ENCODE assay signal across 9 mouse cellular contexts in the genomic region with DNA sequence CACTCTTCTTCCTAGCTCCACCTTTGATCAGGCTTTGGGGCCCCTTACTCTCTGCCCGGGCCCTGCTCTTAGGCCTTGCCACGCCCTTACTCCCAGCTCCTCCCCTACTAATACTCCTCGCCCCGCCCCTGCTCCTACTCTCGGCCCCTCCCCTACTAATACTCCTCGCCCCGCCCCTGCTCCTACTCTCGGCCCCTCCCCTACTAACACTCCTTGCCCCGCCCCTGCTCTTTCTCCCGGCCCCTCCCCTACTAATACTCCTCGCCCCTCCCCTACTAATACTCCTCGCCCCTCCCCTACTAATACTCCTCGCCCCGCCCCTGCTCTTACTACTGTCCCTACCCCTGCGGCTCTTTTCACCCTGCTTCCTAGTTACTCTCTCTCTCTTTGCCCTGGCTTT. TPM values are rescaled to one million over a fixed set of nuclear protein-coding genes. Genes with fewer than 3 reads are reported as not detected.
DNase-seq lines count a peak whose midpoint lies in the region; ATAC-seq and TF ChIP-seq lines count a peak whose summit lies in the region.
"Not testable (repeated sequence)": the region's sequence is repeated elsewhere in the genome, so short reads cannot be mapped to it uniquely, and the experiment has no call there.
"Had no signal": no experiment of that assay in that cellular context is flagged by ENCODE, and none has a peak within 500 bp of the region (broad histone marks: within the 10 kb centered on the region; RNA-seq: fewer than 3 reads in every experiment).

No protein-coding gene starts in this region.

- H3K4me3 ChIP-seq in ES-Bruce4 (ENCODE audit: low read depth, low read length): peak overlapping the region; percentile 67
- H3K4me3 ChIP-seq in gastrocnemius, adult 2 months: peak overlapping the region; percentile 79
- peak overlapping the region; percentile 32 for H3K4me3 ChIP-seq in hindbrain, embryonic 12.5 days
- peak overlapping the region; percentile 38 for H3K4me3 ChIP-seq in left cerebral cortex, adult 2 months
- peak overlapping the region; percentile 48 for H3K4me3 ChIP-seq in lung, embryonic 16.5 days (ENCODE audit: low read length)
- peak overlapping the region; percentile 34 for H3K4me3 ChIP-seq in neural tube, embryonic 13.5 days

- not testable (repeated sequence) for H3K9me3 ChIP-seq in ES-Bruce4 (replicated peaks; ENCODE audit: control insufficient read depth, insufficient read depth, low read length, poor library complexity, severe bottlenecking); hindbrain, embryonic 12.5 days (replicated peaks); lung, embryonic 16.5 days (ENCODE audit: control insufficient read depth, low read length); neural tube, embryonic 13.5 days

- not testable (repeated sequence) for TF ChIP-seq POLR2A in ES-Bruce4 (IDR thresholded peaks at IDR 0.05; ENCODE audit: insufficient read depth, low read length)

- peak overlapping the region; percentile 45 for H3K4me2 ChIP-seq in hindbrain, embryonic 12.5 days (replicated peaks)
- peak overlapping the region; percentile 57 for H3K4me2 ChIP-seq in lung, embryonic 16.5 days (ENCODE audit: low read depth, low read length)
- peak overlapping the region; percentile 55 for H3K4me2 ChIP-seq in neural tube, embryonic 13.5 days

- 17% methylated on average over 13 of the region's 15 CpGs for WGBS in hindbrain, embryonic 12.5 days
- WGBS in lung, embryonic 16.5 days: 18% methylated on average over 15 of the region's 15 CpGs
- WGBS in neural tube, embryonic 13.5 days: 27% methylated on average over 15 of the region's 15 CpGs

- TF ChIP-seq CTCF in ES-Bruce4 (IDR thresholded peaks at IDR 0.05; ENCODE audit: low read depth, low read length); gastrocnemius, adult 2 months (IDR thresholded peaks at IDR 0.05); left cerebral cortex, adult 2 months (IDR thresholded peaks at IDR 0.05): not testable (repeated sequence)

- 0 out of 2 replicates have a peak overlapping the region, but pooled peaks have one; percentile 12 for H3K9ac ChIP-seq in ES-Bruce4 (ENCODE audit: low read depth, poor library complexity, severe bottlenecking)
- H3K9ac ChIP-seq in hindbrain, embryonic 12.5 days; neural tube, embryonic 13.5 days: not testable (repeated sequence)
- H3K9ac ChIP-seq in lung, embryonic 16.5 days (ENCODE audit: low read length): peak overlapping the region; percentile 42

- H3K4me1 ChIP-seq in ES-Bruce4 (ENCODE audit: control insufficient read depth, insufficient read depth, low read length); hindbrain, embryonic 12.5 days; lung, embryonic 16.5 days (replicated peaks; ENCODE audit: control insufficient read depth, insufficient read depth, low read length): not testable (repeated sequence)
- H3K4me1 ChIP-seq in neural tube, embryonic 13.5 days (replicated peaks): peaks cover 24% of the 10 kb centered on the region

- H3K27ac ChIP-seq in ES-Bruce4 (ENCODE audit: insufficient read depth, low read length): peak overlapping the region; percentile 79
- H3K27ac ChIP-seq in gastrocnemius, adult 2 months: peak overlapping the region; percentile 90
- not testable (repeated sequence) for H3K27ac ChIP-seq in hindbrain, embryonic 12.5 days; left cerebral cortex, adult 2 months; neural tube, embryonic 13.5 days (replicated peaks)
- peak overlapping the region; percentile 94 for H3K27ac ChIP-seq in lung, embryonic 16.5 days (ENCODE audit: low read length)

- DNase-seq in gastrocnemius, adult 2 months: peak; percentile 70
- DNase-seq in left cerebral cortex, adult 2 months (ENCODE audit: extremely low spot score in 1 of 2, low spot score in 2 of 2): not testable (repeated sequence)
- DNase-seq in testis, postnatal 10 days (ENCODE audit: low spot score): peak; percentile 82

- peak; percentile 57; the same call in 1 of the 2 replicates for ATAC-seq in common myeloid progenitor, adult 5-6 weeks (replicated peaks; ENCODE audit: low read depth, poor library complexity, severe bottlenecking)
- ATAC-seq in hindbrain, embryonic 12.5 days (ENCODE audit: low FRiP score); neural tube, embryonic 13.5 days (ENCODE audit: low read depth): not testable (repeated sequence)
- ATAC-seq in lung, embryonic 16.5 days (ENCODE audit: low read depth): peak; percentile 49

- H3K27me3 ChIP-seq in ES-Bruce4 (ENCODE audit: control insufficient read depth, insufficient read depth, low read length, poor library complexity, severe bottlenecking); lung, embryonic 16.5 days (ENCODE audit: control insufficient read depth, insufficient read depth, low read depth, low read length): not testable (repeated sequence)
- H3K27me3 ChIP-seq in hindbrain, embryonic 12.5 days: peaks cover 17% of the 10 kb centered on the region
- H3K27me3 ChIP-seq in neural tube, embryonic 13.5 days: peaks cover 17% of the 10 kb centered on the region

- intact Hi-C loops in gastrocnemius, adult 2 months (cut with DNase I); left cerebral cortex, adult 2 months (cut with DNase I): not testable (repeated sequence)

- not testable (repeated sequence) for H3K36me3 ChIP-seq in ES-Bruce4 (ENCODE audit: control insufficient read depth, insufficient read depth, low read length, poor library complexity, severe bottlenecking); hindbrain, embryonic 12.5 days; lung, embryonic 16.5 days (ENCODE audit: control insufficient read depth, insufficient read depth, low read length); neural tube, embryonic 13.5 days

- TF ChIP-seq EP300 in ES-Bruce4 (IDR thresholded peaks at IDR 0.05; ENCODE audit: insufficient read depth, low read depth, low read length): not testable (repeated sequence)

RNA-seq across cellular contexts. Expression of a gene that starts 2.8 kb away (rescaled TPM):
- polyA plus RNA-seq in ES-Bruce4 (2011; ENCODE audit: insufficient read depth, insufficient read length, low read depth, missing spikeins): 27.3 and 31.3 TPM in 2 replicates
- 0.73 and 1.0 TPM in 2 replicates for total RNA-seq in common myeloid progenitor, adult 5-6 weeks (2017)
- under 1 TPM; 0.08 to 0.23 TPM for total RNA-seq in gastrocnemius, adult 2 months (2021)
- polyA plus RNA-seq in hindbrain, embryonic 12.5 days (2016; fragmentation: Nextera tagmentation; extraction: Ambion mirVana): 0.72 and 1.0 TPM in 2 replicates
- 1 to 10 TPM; 1.3 TPM for total RNA-seq in left cerebral cortex, adult 2 months (2021)
- 1.1 and 1.7 TPM in 2 replicates for polyA plus RNA-seq in lung, embryonic 16.5 days (2015; fragmentation: Nextera tagmentation; extraction: Ambion mirVana)
- polyA plus RNA-seq in neural tube, embryonic 13.5 days (2015; fragmentation: Nextera tagmentation; extraction: Ambion mirVana): 1.4 and 1.9 TPM in 2 replicates

RNA-seq across cellular contexts. Expression of a gene that starts 21.3 kb away (rescaled TPM):
- polyA plus RNA-seq in ES-Bruce4 (2011; ENCODE audit: insufficient read depth, insufficient read length, low read depth, missing spikeins): 7.0 and 7.1 TPM in 2 replicates
- total RNA-seq in common myeloid progenitor, adult 5-6 weeks (2017): 1.3 and 1.6 TPM in 2 replicates
- total RNA-seq in gastrocnemius, adult 2 months (2021): 1 to 10 TPM in 1 of 2 experiments, under 1 TPM in 1; 0.61 to 1.4 TPM
- 1.2 and 1.6 TPM in 2 replicates for polyA plus RNA-seq in hindbrain, embryonic 12.5 days (2016; fragmentation: Nextera tagmentation; extraction: Ambion mirVana)
- total RNA-seq in left cerebral cortex, adult 2 months (2021): 1 to 10 TPM; 2.9 to 3.3 TPM
- 1.6 and 2.9 TPM in 2 replicates for polyA plus RNA-seq in lung, embryonic 16.5 days (2015; fragmentation: Nextera tagmentation; extraction: Ambion mirVana)
- 0.43 and 0.68 TPM in 2 replicates for polyA plus RNA-seq in neural tube, embryonic 13.5 days (2015; fragmentation: Nextera tagmentation; extraction: Ambion mirVana)

RNA-seq across cellular contexts. Expression of a gene that starts 27.1 kb away (rescaled TPM):
- polyA plus RNA-seq in ES-Bruce4 (2011; ENCODE audit: insufficient read depth, insufficient read length, low read depth, missing spikeins): 50.9 and 55.2 TPM in 2 replicates
- total RNA-seq in common myeloid progenitor, adult 5-6 weeks (2017): 29.2 and 31.3 TPM in 2 replicates
- total RNA-seq in gastrocnemius, adult 2 months (2021): 10 to 100 TPM; 35.9 to 46.6 TPM
- 81.9 and 83.4 TPM in 2 replicates for polyA plus RNA-seq in hindbrain, embryonic 12.5 days (2016; fragmentation: Nextera tagmentation; extraction: Ambion mirVana)
- 10 to 100 TPM; 44.3 to 47.2 TPM for total RNA-seq in left cerebral cortex, adult 2 months (2021)
- polyA plus RNA-seq in lung, embryonic 16.5 days (2015; fragmentation: Nextera tagmentation; extraction: Ambion mirVana): 126 and 136 TPM in 2 replicates
- polyA plus RNA-seq in neural tube, embryonic 13.5 days (2015; fragmentation: Nextera tagmentation; extraction: Ambion mirVana): 75.6 and 90.6 TPM in 2 replicates

RNA-seq across cellular contexts. Expression of a gene that starts 30.5 kb away (rescaled TPM):
- polyA plus RNA-seq in ES-Bruce4 (2011; ENCODE audit: insufficient read depth, insufficient read length, low read depth, missing spikeins): 223 and 242 TPM in 2 replicates
- 130 and 171 TPM in 2 replicates for total RNA-seq in common myeloid progenitor, adult 5-6 weeks (2017)
- total RNA-seq in gastrocnemius, adult 2 months (2021): 100 to 1,000 TPM; 142 to 228 TPM
- polyA plus RNA-seq in hindbrain, embryonic 12.5 days (2016; fragmentation: Nextera tagmentation; extraction: Ambion mirVana): 285 and 288 TPM in 2 replicates
- 100 to 1,000 TPM; 128 to 132 TPM for total RNA-seq in left cerebral cortex, adult 2 months (2021)
- 256 and 273 TPM in 2 replicates for polyA plus RNA-seq in lung, embryonic 16.5 days (2015; fragmentation: Nextera tagmentation; extraction: Ambion mirVana)
- 310 and 326 TPM in 2 replicates for polyA plus RNA-seq in neural tube, embryonic 13.5 days (2015; fragmentation: Nextera tagmentation; extraction: Ambion mirVana)

RNA-seq across cellular contexts. Expression of a gene that starts 37.3 kb away (rescaled TPM):
- polyA plus RNA-seq in ES-Bruce4 (2011; ENCODE audit: insufficient read depth, insufficient read length, low read depth, missing spikeins): 33.6 and 34.1 TPM in 2 replicates
- 1.8 and 12.1 TPM in 2 replicates for total RNA-seq in common myeloid progenitor, adult 5-6 weeks (2017)
- total RNA-seq in gastrocnemius, adult 2 months (2021): under 1 TPM; 0.64 to 0.81 TPM
- 1.8 and 2.4 TPM in 2 replicates for polyA plus RNA-seq in hindbrain, embryonic 12.5 days (2016; fragmentation: Nextera tagmentation; extraction: Ambion mirVana)
- total RNA-seq in left cerebral cortex, adult 2 months (2021): under 1 TPM in 1 of 2 experiments, not detected in 1; 0.32 TPM
- 21.9 and 32.5 TPM in 2 replicates for polyA plus RNA-seq in lung, embryonic 16.5 days (2015; fragmentation: Nextera tagmentation; extraction: Ambion mirVana)
- 1.3 and 1.7 TPM in 2 replicates for polyA plus RNA-seq in neural tube, embryonic 13.5 days (2015; fragmentation: Nextera tagmentation; extraction: Ambion mirVana)
- total RNA-seq: left cerebral cortex, postnatal 14 days had no signal
